Mouse (Mus musculus): Measurements from ENCODE around the gene Kcnd3.

Kcnd3 gene

DNA sequence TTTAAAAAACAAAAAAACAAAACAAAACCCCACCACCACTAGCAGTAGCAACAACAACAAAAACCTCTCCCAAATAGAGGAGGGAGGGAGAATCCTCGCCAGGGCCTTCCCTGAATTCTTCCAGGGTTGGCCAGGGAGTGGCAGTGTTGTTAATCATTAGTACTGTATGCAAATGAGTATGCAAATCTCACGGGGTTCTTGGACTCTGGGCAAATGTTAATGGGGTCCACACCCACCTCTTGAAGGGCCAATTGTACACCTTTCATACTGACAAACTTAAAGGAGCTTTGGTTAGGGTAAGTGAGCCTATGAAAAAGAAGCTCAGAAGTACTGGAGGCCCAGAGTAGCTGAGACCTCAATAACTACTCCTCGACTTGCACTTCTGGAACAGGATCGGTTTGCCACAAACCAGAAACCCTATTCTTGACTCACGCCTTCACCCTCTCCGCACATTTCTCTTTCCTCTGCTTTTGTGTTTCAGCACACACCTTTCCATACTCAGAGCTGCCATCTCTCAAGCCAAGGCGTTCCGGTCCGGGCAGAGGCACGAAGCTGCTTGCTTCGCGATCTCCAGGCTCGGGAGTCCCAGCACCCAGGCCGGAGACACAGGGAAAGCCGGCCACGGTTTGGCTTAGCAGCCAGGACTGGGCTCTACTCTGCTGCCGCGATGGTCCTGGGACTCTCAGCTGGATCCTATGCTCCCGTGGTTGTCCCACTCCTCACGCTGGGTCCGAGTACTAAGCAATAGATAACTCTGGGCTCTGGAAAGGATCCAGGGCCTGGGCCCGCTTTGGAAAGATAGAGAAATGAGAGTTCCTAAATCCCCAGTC, 1.3 kb upstream of the Kcnd3 start:
- ChIA-PET POLR2A (interaction anchor here in 3 of 4 experiments (0.6 to 1.5 kb wide), 13 partner anchors 10 to 1882 kb away, joined by 3 to 11 read pairs (median 3); partner anchors contain the start of genes Lrig2 (in 1 of the 3), Rbm15 (in 1 of the 3) and Wdr77 (in 1 of the 3)), CTCF (interaction anchor here (0.5 to 1.7 kb wide), 10 partner anchors 23 to 693 kb away, joined by 3 to 6 read pairs (median 4); no protein-coding TSS in a partner anchor)

DNA sequence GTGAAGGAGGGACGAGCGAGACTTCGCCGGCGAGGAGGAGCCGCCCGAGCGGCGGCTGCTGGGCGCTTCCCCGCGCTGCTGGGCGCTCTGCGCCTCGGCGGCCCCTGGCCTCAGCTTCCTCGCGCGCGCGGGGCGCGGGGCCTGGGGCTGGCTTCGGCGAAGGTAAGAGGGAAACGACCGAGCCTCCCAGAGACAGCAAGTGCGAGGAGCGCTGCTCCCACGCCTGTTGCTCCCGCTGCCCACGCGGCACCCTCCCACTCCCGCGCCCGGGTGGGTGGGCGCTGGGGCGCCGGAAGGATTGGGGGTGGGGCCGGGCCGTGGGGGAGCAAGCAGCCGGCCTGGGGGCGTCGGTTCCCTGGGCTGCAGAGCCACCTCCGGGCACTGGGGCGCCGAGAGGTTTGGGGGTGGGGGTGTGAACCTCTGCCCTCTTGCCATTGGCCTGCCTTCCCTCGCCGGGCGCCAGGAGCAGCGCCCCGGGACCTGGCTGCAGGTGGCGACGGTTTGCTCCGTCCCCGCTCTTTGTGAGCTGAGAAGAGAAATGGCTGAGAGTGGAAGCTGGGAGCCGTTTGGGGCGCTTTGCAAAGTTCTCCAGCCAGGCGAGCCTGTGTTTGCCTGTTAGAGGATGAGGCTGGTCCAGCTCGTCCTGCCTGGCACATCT, 555 bp downstream of the Kcnd3 start:
- ChIA-PET CTCF (no interaction called here), POLR2A (interaction anchor here in 1 of 4 experiments (1.0 to 1.5 kb wide), 2 partner anchors 506 to 589 kb away, joined by 3 read pairs; partner anchors contain the start of genes Capza1, St7l and Wdr77)

GRCm38 (mm10) chr3:105453214-105453950, 1.3 kb downstream of the Kcnd3 start:
- ChIA-PET CTCF (no interaction called here), POLR2A (interaction anchor here in 2 of 4 experiments (0.6 kb wide), 3 partner anchors 21 to 343 kb away, joined by 3 to 4 read pairs (median 3); no protein-coding TSS in a partner anchor)

- POLR2A ChIA-PET, result no interaction called here
- CTCF ChIA-PET, result interaction anchor here in 1 of 4 experiments (0.6 kb wide), 1 partner anchor 450 kb away, joined by 12 read pairs; no protein-coding TSS in a partner anchor
Observed at GRCm38 (mm10) chr3:105457657-105458056, 5.5 kb downstream of the Kcnd3 start.

DNA sequence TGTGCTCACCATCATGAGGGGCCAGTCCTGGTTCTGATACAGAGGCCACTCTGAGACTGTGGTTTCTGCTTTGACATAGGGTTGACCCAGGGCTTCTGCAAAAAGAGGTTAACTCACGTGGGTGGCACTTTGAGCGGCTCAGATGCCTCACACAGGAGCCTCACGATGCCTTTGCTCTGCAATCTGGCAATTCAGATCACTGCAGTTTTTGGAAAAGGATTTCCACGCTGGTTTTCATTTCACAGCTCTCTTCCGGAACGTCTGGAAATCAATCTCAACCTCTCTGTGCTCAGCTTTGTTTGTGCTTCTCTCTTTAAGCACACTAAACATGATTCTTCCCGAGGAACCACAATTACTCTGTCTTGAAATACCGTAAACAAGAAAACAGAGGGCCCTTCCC, 14.4 kb downstream of the Kcnd3 start:
- ChIA-PET POLR2A (no interaction called here), CTCF (no interaction called here)

DNA sequence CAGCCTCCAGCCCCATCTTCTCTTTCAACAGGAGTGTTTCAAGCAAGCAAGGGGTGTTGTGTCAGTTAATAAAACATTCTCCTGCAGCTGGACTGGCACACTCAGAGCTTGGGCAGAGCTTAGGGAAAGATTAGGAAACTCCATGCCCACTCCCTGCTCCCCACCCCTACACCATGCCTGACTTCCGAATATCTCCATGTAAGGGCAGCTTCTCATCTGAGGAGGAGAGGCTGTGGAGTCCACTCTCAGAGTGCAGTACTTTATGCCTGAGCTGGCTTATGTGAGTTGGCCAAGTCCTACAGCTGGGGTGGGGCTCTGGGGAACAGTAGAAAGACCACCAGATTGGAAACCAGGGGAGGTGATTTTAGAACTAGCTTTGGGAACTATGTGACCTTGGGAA, 20.4 kb downstream of the Kcnd3 start:
- ChIA-PET CTCF (no interaction called here), POLR2A (no interaction called here)

DNA sequence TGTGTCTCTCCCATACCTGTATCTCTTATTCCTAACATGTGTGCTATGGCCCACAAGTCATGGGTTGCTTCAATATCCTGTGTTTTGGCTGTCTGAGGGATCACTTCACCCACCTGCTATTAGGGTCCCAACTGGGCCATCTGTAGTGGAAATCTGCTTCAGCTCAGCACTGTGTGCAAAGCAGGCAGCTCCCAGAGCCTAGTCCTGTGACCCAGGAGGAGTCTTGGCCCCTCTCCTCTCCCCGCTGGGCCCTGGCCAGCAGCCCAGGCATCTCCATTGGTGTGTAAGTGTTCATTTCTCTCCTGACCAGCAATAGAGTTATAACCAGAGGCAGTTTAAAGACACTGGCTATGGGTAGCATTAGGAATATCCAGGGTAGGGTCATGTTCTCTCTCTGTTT, 24.3 kb downstream of the Kcnd3 start:
- CTCF ChIA-PET, result no interaction called here
- POLR2A ChIA-PET, result no interaction called here

DNA sequence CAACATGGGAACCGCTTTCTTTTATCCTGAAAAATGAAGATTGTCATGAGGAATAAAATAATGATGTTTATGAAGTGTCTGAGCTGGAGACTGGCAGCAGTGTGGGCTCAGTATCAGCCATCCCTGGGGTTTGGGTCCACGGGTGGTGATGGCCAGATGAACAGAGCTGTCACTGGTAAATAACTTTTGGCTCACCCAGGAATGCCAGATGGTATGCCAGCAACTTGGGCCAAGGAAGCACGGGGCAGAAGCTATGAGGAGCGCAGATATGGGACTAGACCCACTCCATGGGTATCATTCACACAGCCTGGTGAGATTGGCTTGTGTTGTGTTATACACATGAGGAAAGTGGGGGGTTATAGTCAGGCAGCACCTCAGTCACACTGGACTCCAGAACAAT, 26.7 kb downstream of the Kcnd3 start:
- POLR2A ChIA-PET, result no interaction called here
- CTCF ChIA-PET, result no interaction called here

DNA sequence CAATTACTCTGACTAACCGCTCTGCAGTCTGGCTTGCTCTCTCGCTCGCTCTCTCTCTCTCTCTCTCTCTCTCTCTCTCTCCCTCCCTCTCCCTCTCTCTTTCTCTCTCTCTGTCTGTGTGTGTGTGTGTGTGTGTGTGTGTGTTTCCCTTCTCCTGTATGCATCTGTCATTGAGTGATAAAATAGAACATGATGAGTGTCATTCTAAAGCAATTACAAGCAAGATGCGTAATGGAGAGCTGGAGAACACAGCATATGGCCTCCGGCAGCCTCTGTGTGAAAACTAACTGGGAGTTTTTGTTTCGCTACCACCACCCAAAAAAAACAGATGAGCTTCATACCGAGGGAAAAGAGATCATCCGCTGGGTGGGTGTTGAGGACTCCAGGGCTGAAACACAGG, 29.3 kb downstream of the Kcnd3 start:
- CTCF ChIA-PET, result no interaction called here
- POLR2A ChIA-PET, result no interaction called here

DNA sequence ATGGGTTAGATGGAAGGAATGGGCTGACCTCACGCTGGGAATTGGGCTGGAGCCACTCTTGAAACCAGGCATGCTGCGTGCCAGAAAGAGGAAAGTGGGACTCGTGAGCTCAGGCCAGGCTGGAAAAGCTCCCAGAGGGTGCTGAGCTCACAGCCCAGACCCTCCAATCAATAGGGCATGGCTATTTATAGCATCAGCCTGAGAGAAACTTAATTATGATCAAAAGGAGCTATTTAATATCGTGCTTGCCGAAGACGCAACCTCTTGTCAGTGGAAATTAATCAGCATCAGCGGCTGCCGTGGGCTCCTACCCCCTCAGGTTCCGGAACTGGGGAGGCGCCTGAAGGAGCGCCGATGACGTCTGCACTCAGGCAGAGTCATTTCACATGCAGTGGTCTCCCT, 31.5 kb downstream of the Kcnd3 start:
- ChIA-PET CTCF (no interaction called here), POLR2A (interaction anchor here in 1 of 4 experiments (0.6 to 1.0 kb wide), 2 partner anchors 9 to 230 kb away, joined by 3 to 10 read pairs; no protein-coding TSS in a partner anchor)

- ChIA-PET POLR2A (no interaction called here), CTCF (no interaction called here)
Observed at GRCm38 (mm10) chr3:105487171-105487570, 35.0 kb downstream of the Kcnd3 start.

- POLR2A ChIA-PET, result no interaction called here
Observed at GRCm38 (mm10) chr3:105489607-105490006, 37.5 kb downstream of the Kcnd3 start.

DNA sequence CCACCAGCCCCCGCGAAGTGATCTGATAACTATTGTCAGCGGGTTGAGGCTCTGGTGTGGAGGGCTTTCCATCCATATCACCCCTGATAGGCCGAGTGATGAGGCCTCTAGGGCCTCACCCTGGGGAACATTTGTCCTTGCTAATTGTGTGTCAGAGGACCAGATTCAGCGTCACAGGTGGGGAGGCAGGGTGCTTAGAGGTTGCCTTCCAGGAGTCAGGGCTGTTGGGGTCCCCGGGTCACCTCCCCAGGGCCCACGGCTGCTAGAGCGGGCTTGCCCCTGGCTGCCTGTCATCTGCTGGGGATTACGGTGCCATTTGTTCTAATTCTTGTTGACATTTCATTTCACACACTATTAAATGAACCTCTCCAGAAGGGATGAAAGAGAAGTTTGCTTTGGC, 42.8 kb downstream of the Kcnd3 start:
- CTCF ChIA-PET, result no interaction called here
- POLR2A ChIA-PET, result no interaction called here

More at GRCm38 (mm10) chr3:105489607-105490006, 37.5 kb downstream of the Kcnd3 start:
- CTCF ChIA-PET, result no interaction called here

DNA sequence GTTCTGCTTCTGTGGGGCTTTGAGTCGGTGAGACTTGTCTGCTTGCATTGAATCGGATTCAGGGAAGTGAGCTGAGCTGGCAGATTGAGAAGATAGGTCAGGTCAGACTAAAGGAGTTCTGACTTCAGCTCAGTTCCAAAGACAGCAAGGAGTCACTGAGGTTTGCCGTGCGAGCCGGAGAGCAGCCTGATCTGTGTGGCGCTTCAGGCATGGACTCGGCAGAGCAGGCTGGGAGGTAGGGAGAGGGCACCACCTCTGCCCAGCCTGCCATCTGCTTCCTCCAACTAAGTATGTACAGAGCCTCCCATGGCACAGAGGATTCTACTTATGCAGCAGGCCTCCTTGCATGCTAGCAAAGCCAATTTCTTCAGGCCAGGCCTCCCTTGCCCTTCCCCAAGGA, 44.1 kb downstream of the Kcnd3 start:
- CTCF ChIA-PET, result no interaction called here
- POLR2A ChIA-PET, result no interaction called here

DNA sequence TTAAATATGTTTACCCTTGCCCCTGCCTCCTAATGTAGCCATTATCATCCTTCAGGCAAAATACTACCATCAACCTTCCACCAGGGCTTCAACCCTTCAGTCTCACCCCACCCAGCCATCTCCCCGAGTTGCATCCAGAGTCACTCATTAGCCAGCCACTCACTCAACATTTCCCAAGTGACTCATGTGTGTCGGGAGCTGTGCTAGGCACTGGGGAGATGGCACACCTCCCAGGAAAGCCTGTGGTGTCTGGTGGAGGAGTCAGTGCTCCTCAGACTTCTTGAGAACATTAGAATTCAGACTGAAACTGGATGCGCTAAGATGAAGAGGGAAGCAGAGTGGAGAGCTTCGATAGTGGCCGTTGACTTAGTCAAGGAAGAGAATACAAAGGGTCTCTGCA, 44.8 kb downstream of the Kcnd3 start:
- ChIA-PET CTCF (no interaction called here), POLR2A (interaction anchor here in 1 of 4 experiments (0.5 kb wide), 1 partner anchor 231 kb away, joined by 4 read pairs; no protein-coding TSS in a partner anchor)

GRCm38 (mm10) chr3:105501071-105501470, 48.9 kb downstream of the Kcnd3 start:
- ChIA-PET CTCF (no interaction called here), POLR2A (interaction anchor here in 1 of 4 experiments (0.5 kb wide), 1 partner anchor 260 kb away, joined by 3 read pairs; no protein-coding TSS in a partner anchor)

GRCm38 (mm10) chr3:105504272-105504671, 52.1 kb downstream of the Kcnd3 start:
- ChIA-PET CTCF (no interaction called here), POLR2A (no interaction called here)

- CTCF ChIA-PET, result no interaction called here
- POLR2A ChIA-PET, result no interaction called here
Observed at GRCm38 (mm10) chr3:105505161-105505872, 53.2 kb downstream of the Kcnd3 start.

GRCm38 (mm10) chr3:105505873-105506170, 53.7 kb downstream of the Kcnd3 start:
- ChIA-PET POLR2A (no interaction called here), CTCF (no interaction called here)

GRCm38 (mm10) chr3:105506592-105506991, 54.5 kb downstream of the Kcnd3 start:
- ChIA-PET POLR2A (no interaction called here), CTCF (no interaction called here)
